In the genomic region with DNA sequence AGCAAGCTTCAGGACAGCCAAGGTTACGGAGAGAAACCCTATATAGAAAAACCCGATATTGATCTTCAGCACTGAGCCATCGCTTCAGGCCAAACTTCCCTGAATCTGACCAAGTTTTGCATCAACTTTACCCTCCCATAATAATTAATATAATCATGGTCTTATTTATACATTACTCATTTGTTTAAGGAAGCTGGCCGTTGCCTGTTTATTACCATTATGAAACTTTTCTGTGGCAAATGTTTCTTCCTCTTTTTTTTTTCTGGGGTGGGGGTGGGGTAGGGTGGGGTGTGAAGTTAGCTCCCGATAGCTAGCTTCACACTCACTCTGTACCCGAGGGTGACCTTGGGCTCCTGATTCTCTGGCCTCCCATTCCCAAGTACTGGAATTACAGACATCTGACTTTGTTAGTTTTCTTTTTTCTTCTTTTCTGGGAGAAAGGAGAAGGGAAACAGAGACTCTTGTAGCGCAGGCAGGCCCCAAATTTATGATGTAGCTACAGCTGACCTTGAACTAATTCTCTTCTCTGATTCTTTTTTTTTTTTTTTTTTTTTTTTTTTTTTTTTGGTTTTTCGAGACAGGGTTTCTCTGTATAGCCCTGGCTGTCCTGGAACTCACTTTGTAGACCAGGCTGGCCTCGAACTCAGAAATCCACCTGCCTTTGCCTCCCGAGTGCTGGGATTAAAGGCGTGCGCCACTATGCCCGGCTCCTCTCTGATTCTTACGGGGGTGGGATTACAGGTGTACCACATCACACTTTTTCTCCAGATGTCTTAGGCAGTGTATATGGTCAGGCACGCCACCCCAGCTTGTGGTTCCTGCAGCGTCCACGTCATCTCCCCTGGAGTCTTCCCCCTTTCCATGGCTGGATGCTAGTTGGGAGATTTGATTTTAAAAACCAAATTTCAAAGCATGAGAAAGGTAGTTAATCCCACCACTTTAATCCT, we compare ENCODE assay signal across 19 mouse cellular contexts. TPM values are rescaled to one million over a fixed set of nuclear protein-coding genes. Genes with fewer than 3 reads are reported as not detected.
A peak's percentile ranks its signal among the peaks of the same experiment; 100 is the strongest.
DNase-seq lines count a peak whose midpoint lies in the region; ATAC-seq and TF ChIP-seq lines count a peak whose summit lies in the region.
"Had no signal": no experiment of that assay in that cellular context is flagged by ENCODE, and none has a peak within 500 bp of the region (broad histone marks: within the 10 kb centered on the region; RNA-seq: fewer than 3 reads in every experiment).

No protein-coding gene starts in this region.

- 54% methylated on average over 16 of the region's 17 CpGs for WGBS in liver, embryonic 12.5 days (ENCODE audit: insufficient replicate concordance)
- 56% methylated on average over 16 of the region's 17 CpGs for WGBS in liver, postnatal 0 days (ENCODE audit: insufficient replicate concordance)

- 0 out of 2 replicates have a peak overlapping the region, but pooled peaks have one; percentile 1 for H3K27ac ChIP-seq in liver, embryonic 12.5 days
- peak overlapping the region; percentile 30 for H3K27ac ChIP-seq in liver, postnatal 0 days (ENCODE audit: low read depth)
- no peak overlapping the region for H3K27ac ChIP-seq in gastrocnemius, adult 2 months
- H3K27ac ChIP-seq: forebrain, embryonic 10.5 days; lung, embryonic 15.5 days; midbrain, embryonic 15.5 days had no signal

- H3K4me1 ChIP-seq in liver, embryonic 12.5 days: peaks cover 14% of the 10 kb centered on the region; the same call in 1 of the 2 replicates
- peaks cover 9% of the 10 kb centered on the region; the same call in 1 of the 2 replicates for H3K4me1 ChIP-seq in liver, postnatal 0 days (ENCODE audit: insufficient read depth)
- H3K4me1 ChIP-seq: lung, embryonic 15.5 days; midbrain, embryonic 15.5 days had no signal

- no peak overlapping the region; the same call in 1 of the 2 replicates for H3K4me2 ChIP-seq in liver, embryonic 12.5 days
- peak overlapping the region; percentile 14; the same call in 1 of the 2 replicates for H3K4me2 ChIP-seq in liver, postnatal 0 days (ENCODE audit: low read depth, low read length)
- H3K4me2 ChIP-seq: lung, embryonic 15.5 days; midbrain, embryonic 15.5 days had no signal

- DNase-seq in liver (no peak), MEL-GATA-1-ER (ENCODE audit: extremely low read depth, low read depth) (peak; percentile 75), adipocyte (ENCODE audit: low spot score) (no peak)
- DNase-seq in liver, postnatal 0 days: peak; percentile 22
- DNase-seq in kidney, adult 11 months: no peak
- DNase-seq in gastrocnemius, adult 2 months: no peak
- DNase-seq: adrenal gland, postnatal 14 days; cerebellum, adult 8-10 months; gastrocnemius, postnatal 10 days; heart, postnatal 10 days; kidney, adult 8-10 months; kidney, postnatal 25 days; thymus, postnatal 4 days had no signal

- H3K36me3 ChIP-seq in liver, embryonic 12.5 days: no peaks in the 10 kb centered on the region
- no peaks in the 10 kb centered on the region for H3K36me3 ChIP-seq in liver, postnatal 0 days (replicated peaks; ENCODE audit: insufficient read depth, low read length)
- H3K36me3 ChIP-seq: forebrain, embryonic 10.5 days; lung, embryonic 15.5 days; midbrain, embryonic 15.5 days had no signal

- H3K9ac ChIP-seq in liver, embryonic 12.5 days: no peak overlapping the region
- no peak overlapping the region for H3K9ac ChIP-seq in liver, postnatal 0 days (replicated peaks)
- H3K9ac ChIP-seq: lung, embryonic 15.5 days; midbrain, embryonic 15.5 days had no signal

- no peak overlapping the region for H3K4me3 ChIP-seq in liver, embryonic 12.5 days
- H3K4me3 ChIP-seq in liver, postnatal 0 days (ENCODE audit: low read depth, low read length): no peak overlapping the region
- H3K4me3 ChIP-seq in gastrocnemius, adult 2 months: no peak overlapping the region
- H3K4me3 ChIP-seq: forebrain, embryonic 10.5 days; lung, embryonic 15.5 days; megakaryocyte, embryonic 14.5 days; midbrain, embryonic 15.5 days had no signal

- intact Hi-C loops in gastrocnemius, adult 2 months (cut with DNase I): no loop called here

- no peak for ATAC-seq in liver, embryonic 12.5 days
- no peak for ATAC-seq in liver, postnatal 0 days
- ATAC-seq: hindbrain, embryonic 16.5 days; midbrain, embryonic 15.5 days had no signal

- TF ChIP-seq CTCF in liver, postnatal 0 days (IDR thresholded peaks at IDR 0.05; ENCODE audit: low read depth): no peak
- TF ChIP-seq CTCF in gastrocnemius, adult 2 months (IDR thresholded peaks at IDR 0.05): no peak

- H3K9me3 ChIP-seq in liver, embryonic 12.5 days (replicated peaks): no peaks in the 10 kb centered on the region
- H3K9me3 ChIP-seq in liver, postnatal 0 days (ENCODE audit: low read length): no peaks in the 10 kb centered on the region
- H3K9me3 ChIP-seq: forebrain, embryonic 10.5 days; lung, embryonic 15.5 days; megakaryocyte, embryonic 14.5 days; midbrain, embryonic 15.5 days had no signal

- H3K27me3 ChIP-seq in liver, embryonic 12.5 days (replicated peaks): no peaks in the 10 kb centered on the region
- H3K27me3 ChIP-seq in liver, postnatal 0 days (ENCODE audit: insufficient read depth, low read length): no peaks in the 10 kb centered on the region
- H3K27me3 ChIP-seq: lung, embryonic 15.5 days; megakaryocyte, embryonic 14.5 days; midbrain, embryonic 15.5 days had no signal

- TF ChIP-seq EP300 in liver, postnatal 0 days (IDR thresholded peaks at IDR 0.05; ENCODE audit: low read depth): no peak

RNA-seq across cellular contexts. Expression of a gene that starts 5.8 kb away (rescaled TPM):
- polyA plus RNA-seq in liver, embryonic 12.5 days (2016; fragmentation: Nextera tagmentation; extraction: Ambion mirVana): 7.2 and 8.9 TPM in 2 replicates
- 5.9 and 6.4 TPM in 2 replicates for polyA plus RNA-seq in liver, postnatal 0 days (2015; fragmentation: Nextera tagmentation; extraction: Ambion mirVana)
- 10 to 100 TPM; 21.5 to 37.5 TPM for total RNA-seq in gastrocnemius, adult 2 months (2021)

Comparison
In these comparisons a context has a peak if more than half of its experiments do, and no peak if none do; other contexts are left out.
1. DNase-seq: peak in MEL-GATA-1-ER (single experiment) and liver, postnatal 0 days (single experiment); none in liver (single experiment), adipocyte (single experiment), kidney, adult 11 months (single experiment) and gastrocnemius, adult 2 months (single experiment).